Mouse (Mus musculus) bone marrow macrophage, adult 2 months (primary cell): ENCODE data around the gene Fam122b.

ENCODE experiments used
- CTCF ChIP-seq: IDR thresholded peaks from 2 replicates; pipeline ENCODE4 v1.5.1; 2012; ENCODE audit warnings: low read depth, mild to moderate bottlenecking, low read length, moderate library complexity
- POLR2A ChIP-seq: IDR thresholded peaks from 2 replicates; pipeline ENCODE4 v1.6.1; 2012; ENCODE audit warnings: mild to moderate bottlenecking, low read depth, low read length, borderline replicate concordance

DNA sequence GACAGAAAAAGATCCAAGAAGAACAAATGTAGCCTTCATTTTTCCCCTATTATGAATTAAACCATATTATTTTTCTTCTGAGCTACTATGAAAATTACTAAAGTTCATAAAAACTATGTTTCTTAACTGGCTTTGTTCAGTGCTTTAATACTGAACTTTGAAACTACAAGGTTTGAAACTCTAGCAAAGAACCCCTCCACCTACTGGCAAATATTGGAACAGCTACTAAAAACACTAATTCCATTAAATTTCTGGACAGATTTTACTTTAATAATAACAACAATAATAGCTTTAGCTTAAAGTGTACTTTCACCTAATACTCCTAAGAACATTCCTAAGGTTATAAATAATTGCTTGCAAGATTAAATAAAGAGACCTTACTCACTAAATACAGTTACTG is 14.4 kb downstream of the Fam122b start:
- TF ChIP-seq CTCF: no peak
- TF ChIP-seq POLR2A: no peak
